Mouse (Mus musculus) kidney, adult 10 weeks (tissue): Measurements from ENCODE around the gene Agpat3. TPM values are rescaled to one million over a fixed set of nuclear protein-coding genes. Genes with fewer than 3 reads are reported as not detected.

Experiments used
- polyA plus RNA-seq: library from polyadenylated mRNA; stranded (reverse); fragments of 350-450 nt; fragmentation: Illumina TruSeq; extraction: RNeasy Lipid Tissue Mini Kit (QIAGEN cat#74804); gene quantifications from one replicate; pipeline ENCODE4 v1.2.3, GENCODE M21; 2014; ENCODE audit warnings: low read depth, low replicate concordance

Gene Agpat3
- 46.5 TPM for polyA plus RNA-seq

GRCm38 (mm10) chr10:78351887-78352665, at the start of gene Agpat3:
TSS of gene Agpat3 (minus strand) at chr10:78352489.

GRCm38 (mm10) chr10:78244438-78245224, 107.7 kb downstream of the Agpat3 start, which contains the start of gene Trappc10:
TSS of gene Trappc10 (minus strand) at chr10:78244641.

Other genes starting within 250 kb of the Agpat3 start
- gene D10Jhu81e, start 182.7 kb downstream of the Agpat3 start, polyA plus RNA-seq, result 63.5 TPM
- gene Pwp2, start 167.3 kb downstream of the Agpat3 start, polyA plus RNA-seq, result 2.1 TPM
- gene Trappc10, start 107.8 kb downstream of the Agpat3 start, polyA plus RNA-seq, result 16.4 TPM
- 35.3 TPM for gene Rrp1, start 60.6 kb upstream of the Agpat3 start, polyA plus RNA-seq
- gene Cstb, start 73.2 kb upstream of the Agpat3 start, polyA plus RNA-seq, result 86.4 TPM
- gene Pdxk, start 112.5 kb upstream of the Agpat3 start, polyA plus RNA-seq, result 23.9 TPM
- gene Olfr1358, start 164.9 kb upstream of the Agpat3 start, polyA plus RNA-seq, result not detected
- 5.6 TPM for gene Ilvbl, start 221.9 kb upstream of the Agpat3 start, polyA plus RNA-seq
- gene Syde1, start 239.5 kb upstream of the Agpat3 start, polyA plus RNA-seq, result 7.0 TPM